Mouse (Mus musculus) kidney, adult 2 months (tissue): Measurements from ENCODE around the gene Olfr826. TPM values are rescaled to one million over a fixed set of nuclear protein-coding genes. Genes with fewer than 3 reads are reported as not detected.

Source experiments
- DNase-seq: peaks from one replicate; pipeline ENCODE4 v3.0.0; 2021
- H3K27ac ChIP-seq: fragments of 200-500 bp; 2 replicates; pipeline ENCODE4 v1.5.1; 2012; ENCODE audit warnings: low read depth, low read length, control low read depth, inconsistent platforms; ENCODE audit not compliant: insufficient read depth
- H3K27me3 ChIP-seq: fragments of 200-500 bp; replicated peaks from 2 replicates; pipeline ENCODE4 v1.6.1; 2012; ENCODE audit warnings: mild to moderate bottlenecking, moderate library complexity, low read length, inconsistent platforms; ENCODE audit not compliant: control insufficient read depth, insufficient read depth
- H3K36me3 ChIP-seq: fragments of 200-500 bp; 2 replicates; pipeline ENCODE4 v1.6.1; 2012; ENCODE audit warnings: mild to moderate bottlenecking, moderate library complexity, low read length, inconsistent platforms; ENCODE audit not compliant: control insufficient read depth, insufficient read depth
- H3K4me1 ChIP-seq: fragments of 200-500 bp; 2 replicates; pipeline ENCODE4 v1.6.1; 2011; ENCODE audit warnings: low read length; ENCODE audit not compliant: control insufficient read depth, insufficient read depth
- H3K4me3 ChIP-seq: fragments of 200-500 bp; 2 replicates; pipeline ENCODE4 v1.5.1; 2011; ENCODE audit warnings: mild to moderate bottlenecking, low read depth, low read length, control low read depth; ENCODE audit not compliant: insufficient read depth
- CTCF ChIP-seq: fragments of 200-500 bp; conservative IDR thresholded peaks from 2 replicates; pipeline ENCODE4 v1.5.1; 2011; ENCODE audit warnings: low read depth, mild to moderate bottlenecking, control low read depth, low read length, moderate library complexity, mixed read lengths; ENCODE audit not compliant: insufficient read depth, insufficient read length
- POLR2A ChIP-seq: fragments of 200-500 bp; IDR thresholded peaks from one replicate; pipeline ENCODE4 v1.6.1; 2011; ENCODE audit warnings: low read depth, low read length, control low read depth
- WGBS: fragments of 180-500 bp; shearing (Covaris S2); methylation state at CpG from one replicate; pipeline ENCODE4 v1.1.7; 2018; 5-methylcytosine and 5-hydroxymethylcytosine counted together
- polyA plus RNA-seq: library from polyadenylated mRNA; depleted of rRNA; stranded (reverse); fragments of >200 nt; gene quantifications from 2 replicates; pipeline ENCODE4 v1.2.3, GENCODE M21; 2012; rRNA removed

Olfr826 gene
- polyA plus RNA-seq, result not detected in 2 replicates

GRCm38 (mm10) chr10:130184086-130184485 is at the start of gene Olfr826:
Olfr826 (minus strand) TSS chr10:130184186.
- no peak for DNase-seq

GRCm38 (mm10) chr10:130232117-130232516 is 48.1 kb upstream of the Olfr826 start:
- no peak overlapping the region for H3K4me3 ChIP-seq
- 76% methylated on average over 1 of the region's 1 CpGs for WGBS
- no peak overlapping the region for H3K27ac ChIP-seq
- H3K27me3 ChIP-seq, result no peaks in the 10 kb centered on the region
- no peak for DNase-seq
- no peak for TF ChIP-seq POLR2A
- H3K4me1 ChIP-seq, result no peaks in the 10 kb centered on the region
- H3K36me3 ChIP-seq, result no peaks in the 10 kb centered on the region

More at GRCm38 (mm10) chr10:130184086-130184485, at the start of gene Olfr826:
- H3K27me3 ChIP-seq, result no peaks in the 10 kb centered on the region
- no peaks in the 10 kb centered on the region for H3K36me3 ChIP-seq
- 55% methylated on average over 1 of the region's 1 CpGs for WGBS
- H3K27ac ChIP-seq, result no peak within 1 kb of the TSS
- no peak within 1 kb of the TSS for H3K4me3 ChIP-seq
- TF ChIP-seq CTCF, result no peak
- no peak for TF ChIP-seq POLR2A
- no peaks in the 10 kb centered on the region for H3K4me1 ChIP-seq

- WGBS, result 82% methylated on average over 5 of the region's 5 CpGs
- Histone ChIP-seq H3K27ac (no peak overlapping the region), H3K27me3 (no peaks in the 10 kb centered on the region), H3K4me1 (no peaks in the 10 kb centered on the region), H3K36me3 (no peaks in the 10 kb centered on the region), H3K4me3 (no peak overlapping the region)
- DNase-seq, result no peak
- TF ChIP-seq CTCF (no peak), POLR2A (no peak)
Observed at GRCm38 (mm10) chr10:130229584-130229983, 45.6 kb upstream of the Olfr826 start.

- WGBS, result 0% methylated on average over 1 of the region's 1 CpGs
- Histone ChIP-seq H3K4me1 (no peaks in the 10 kb centered on the region), H3K27ac (no peak overlapping the region), H3K27me3 (no peaks in the 10 kb centered on the region), H3K4me3 (no peak overlapping the region), H3K36me3 (no peaks in the 10 kb centered on the region)
- peak; percentile 71 for TF ChIP-seq CTCF
- no peak for TF ChIP-seq POLR2A
- peak; percentile 23 for DNase-seq
Observed at GRCm38 (mm10) chr10:130228246-130228645, 44.3 kb upstream of the Olfr826 start.

GRCm38 (mm10) chr10:130225034-130225433 is 41.0 kb upstream of the Olfr826 start:
- H3K27ac ChIP-seq, result no peak overlapping the region
- WGBS, result 57% methylated on average over 3 of the region's 3 CpGs
- DNase-seq, result no peak
- no peaks in the 10 kb centered on the region for H3K36me3 ChIP-seq
- TF ChIP-seq CTCF (no peak), POLR2A (no peak)
- H3K4me3 ChIP-seq, result no peak overlapping the region
- H3K4me1 ChIP-seq, result no peaks in the 10 kb centered on the region
- H3K27me3 ChIP-seq, result no peaks in the 10 kb centered on the region

GRCm38 (mm10) chr10:130214303-130214702 is 30.3 kb upstream of the Olfr826 start, which contains the start of gene Olfr827:
Olfr827 (minus strand) TSS chr10:130214403.
- TF ChIP-seq POLR2A, result no peak
- TF ChIP-seq CTCF, result no peak
- H3K27me3 ChIP-seq, result no peaks in the 10 kb centered on the region
- WGBS, result 85% methylated on average over 1 of the region's 1 CpGs
- no peak for DNase-seq
- no peaks in the 10 kb centered on the region for H3K4me1 ChIP-seq
- no peaks in the 10 kb centered on the region for H3K36me3 ChIP-seq
- no peak within 1 kb of the TSS for H3K4me3 ChIP-seq
- no peak within 1 kb of the TSS for H3K27ac ChIP-seq

GRCm38 (mm10) chr10:130166666-130167065 is 17.3 kb downstream of the Olfr826 start, which contains the start of gene Olfr825:
Olfr825 (minus strand) TSS chr10:130166766.
- Histone ChIP-seq H3K36me3 (no peaks in the 10 kb centered on the region), H3K27me3 (no peaks in the 10 kb centered on the region), H3K27ac (no peak within 1 kb of the TSS), H3K4me3 (no peak within 1 kb of the TSS), H3K4me1 (no peaks in the 10 kb centered on the region)
- no peak for DNase-seq
- TF ChIP-seq CTCF, result no peak
- no peak for TF ChIP-seq POLR2A

- H3K27ac ChIP-seq, result no peak overlapping the region
- H3K4me1 ChIP-seq, result no peaks in the 10 kb centered on the region
- no peak overlapping the region for H3K4me3 ChIP-seq
- H3K36me3 ChIP-seq, result no peaks in the 10 kb centered on the region
- H3K27me3 ChIP-seq, result no peaks in the 10 kb centered on the region
- no peak for DNase-seq
- no peak for TF ChIP-seq CTCF
Observed at GRCm38 (mm10) chr10:130165196-130165595, 18.8 kb downstream of the Olfr826 start.
